ENCODE assay signal across 31 mouse cellular contexts in the genomic region with DNA sequence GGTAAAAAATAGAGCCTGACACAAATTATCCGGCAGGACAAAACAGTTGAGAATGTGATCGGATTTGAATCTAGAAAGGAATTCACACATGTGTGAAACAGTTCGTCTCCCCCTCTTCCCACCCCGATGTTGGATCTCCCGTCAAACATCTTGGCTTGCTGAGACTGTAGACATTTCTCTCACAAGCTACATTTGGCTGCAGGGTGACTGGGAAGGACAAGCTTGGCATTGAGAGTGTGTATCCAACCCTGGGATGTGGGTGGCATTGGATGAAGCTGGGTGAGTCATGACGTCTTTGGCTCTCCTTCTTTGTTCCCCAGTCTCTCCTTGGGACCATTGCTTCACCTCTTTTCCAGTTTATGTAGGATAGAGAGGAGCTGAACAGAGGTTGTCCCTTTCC. TPM values are rescaled to one million over a fixed set of nuclear protein-coding genes. Genes with fewer than 3 reads are reported as not detected.
DNase-seq lines count a peak whose midpoint lies in the region; ATAC-seq and TF ChIP-seq lines count a peak whose summit lies in the region.
"Had no signal": no experiment of that assay in that cellular context is flagged by ENCODE, and none has a peak within 500 bp of the region (broad histone marks: within the 10 kb centered on the region; RNA-seq: fewer than 3 reads in every experiment).

No protein-coding gene starts in this region.

- no peaks in the 10 kb centered on the region for H3K36me3 ChIP-seq in heart, adult 2 months (ENCODE audit: control insufficient read depth, insufficient read depth, low read length)
- no peaks in the 10 kb centered on the region for H3K36me3 ChIP-seq in heart, embryonic 10.5 days
- no peaks in the 10 kb centered on the region for H3K36me3 ChIP-seq in hindbrain, embryonic 14.5 days (replicated peaks; ENCODE audit: control insufficient read depth, insufficient read depth)
- H3K36me3 ChIP-seq: G1E; heart, embryonic 13.5 days; hindbrain, embryonic 10.5 days; limb, embryonic 12.5 days; lung, embryonic 15.5 days; midbrain, embryonic 13.5 days; neural tube, embryonic 13.5 days; stomach, embryonic 15.5 days had no signal

- intact Hi-C loops in heart, adult 2 months (cut with DNase I): no loop called here

- TF ChIP-seq EP300 in heart, adult 2 months (IDR thresholded peaks at IDR 0.05; ENCODE audit: insufficient read depth, low read depth, low read length): no peak

- H3K9ac ChIP-seq in heart, adult 2 months (ENCODE audit: low read depth, low read length): no peak overlapping the region
- no peak overlapping the region for H3K9ac ChIP-seq in hindbrain, embryonic 14.5 days
- H3K9ac ChIP-seq: forebrain, embryonic 13.5 days; heart, embryonic 13.5 days; limb, embryonic 12.5 days; lung, embryonic 15.5 days; midbrain, embryonic 13.5 days; neural tube, embryonic 13.5 days; stomach, embryonic 15.5 days had no signal

- no peaks in the 10 kb centered on the region; the same call in 1 of the 2 replicates for H3K27me3 ChIP-seq in cerebellum, adult 2 months (ENCODE audit: control insufficient read depth, insufficient read depth, low read length)
- no peaks in the 10 kb centered on the region for H3K27me3 ChIP-seq in heart, adult 2 months (ENCODE audit: control insufficient read depth, insufficient read depth, low read length)
- no peaks in the 10 kb centered on the region for H3K27me3 ChIP-seq in heart, embryonic 10.5 days (ENCODE audit: insufficient read depth, poor library complexity, severe bottlenecking)
- H3K27me3 ChIP-seq in hindbrain, embryonic 14.5 days (ENCODE audit: control insufficient read depth, insufficient read depth, low read length): peaks cover 15% of the 10 kb centered on the region
- H3K27me3 ChIP-seq: limb, embryonic 12.5 days; lung, embryonic 15.5 days; Patski; stomach, embryonic 15.5 days had no signal

- H3K4me1 ChIP-seq in cerebellum, adult 2 months (ENCODE audit: control insufficient read depth, insufficient read depth, low read length): no peaks in the 10 kb centered on the region
- H3K4me1 ChIP-seq in heart, adult 2 months (ENCODE audit: control insufficient read depth, insufficient read depth, low read length): peaks cover 6% of the 10 kb centered on the region
- H3K4me1 ChIP-seq in heart, embryonic 10.5 days: peaks cover 7% of the 10 kb centered on the region; the same call in 1 of the 2 replicates
- H3K4me1 ChIP-seq in hindbrain, embryonic 14.5 days (replicated peaks; ENCODE audit: control insufficient read depth, insufficient read depth, low read length): no peaks in the 10 kb centered on the region
- H3K4me1 ChIP-seq: forebrain, embryonic 13.5 days; neural tube, embryonic 13.5 days; stomach, embryonic 15.5 days had no signal

- TF ChIP-seq CTCF in cerebellum, adult 2 months (IDR thresholded peaks at IDR 0.05; ENCODE audit: borderline replicate concordance, insufficient read depth, low read depth, low read length): no peak
- no peak for TF ChIP-seq CTCF in heart, adult 2 months (IDR thresholded peaks at IDR 0.05)

- H3K4me3 ChIP-seq in cerebellum, adult 2 months (replicated peaks; ENCODE audit: insufficient read depth, low read depth, low read length): no peak overlapping the region
- H3K4me3 ChIP-seq in heart, adult 2 months: no peak overlapping the region
- H3K4me3 ChIP-seq in heart, embryonic 10.5 days: no peak overlapping the region
- H3K4me3 ChIP-seq in hindbrain, embryonic 14.5 days (replicated peaks; ENCODE audit: low read length): no peak overlapping the region
- H3K4me3 ChIP-seq: erythroblast, embryonic 14.5 days; forebrain, embryonic 13.5 days; heart, embryonic 13.5 days; hindbrain, embryonic 10.5 days; limb, embryonic 12.5 days; lung, embryonic 15.5 days; megakaryocyte, embryonic 14.5 days; midbrain, embryonic 13.5 days; neural tube, embryonic 13.5 days; stomach, embryonic 15.5 days had no signal

- WGBS in cerebellum, adult 2 months: 76% methylated on average over 6 of the region's 6 CpGs
- 55% methylated on average over 6 of the region's 6 CpGs for WGBS in heart, adult 2 months
- WGBS in heart, embryonic 10.5 days: 83% methylated on average over 6 of the region's 6 CpGs
- WGBS in hindbrain, embryonic 14.5 days: 90% methylated on average over 6 of the region's 6 CpGs

- no peak overlapping the region for H3K4me2 ChIP-seq in hindbrain, embryonic 14.5 days (replicated peaks)
- H3K4me2 ChIP-seq: forebrain, embryonic 13.5 days; heart, embryonic 13.5 days; limb, embryonic 12.5 days; lung, embryonic 15.5 days; midbrain, embryonic 13.5 days; neural tube, embryonic 13.5 days; stomach, embryonic 15.5 days had no signal

- ATAC-seq in hindbrain, embryonic 14.5 days (ENCODE audit: low FRiP score): no peak
- ATAC-seq: forebrain, embryonic 13.5 days; hindbrain, embryonic 16.5 days; intestine, embryonic 16.5 days; midbrain, embryonic 13.5 days; Patski had no signal

- H3K9me3 ChIP-seq in heart, embryonic 10.5 days: no peaks in the 10 kb centered on the region
- no peaks in the 10 kb centered on the region for H3K9me3 ChIP-seq in hindbrain, embryonic 14.5 days (ENCODE audit: control insufficient read depth, low read length)
- H3K9me3 ChIP-seq: forebrain, embryonic 13.5 days; heart, embryonic 13.5 days; hindbrain, embryonic 10.5 days; limb, embryonic 12.5 days; lung, embryonic 15.5 days; megakaryocyte, embryonic 14.5 days; midbrain, embryonic 13.5 days; neural tube, embryonic 13.5 days; stomach, embryonic 15.5 days had no signal

- H3K79me2 ChIP-seq in heart, adult 2 months (replicated peaks; ENCODE audit: control insufficient read depth, insufficient read depth, low read length): no peaks in the 10 kb centered on the region

- no peak for TF ChIP-seq POLR2A in cerebellum, adult 2 months (IDR thresholded peaks at IDR 0.05; ENCODE audit: borderline replicate concordance, insufficient read depth, low read length)
- no peak for TF ChIP-seq POLR2A in heart, adult 2 months (IDR thresholded peaks at IDR 0.05; ENCODE audit: insufficient read depth, low read depth, low read length)

- no peak for DNase-seq in cerebellum, adult 2 months
- DNase-seq in cerebellum, adult 9-10 months: no peak
- no peak for DNase-seq in heart, adult 2 months
- no peak for DNase-seq in heart, embryonic 10.5 days (ENCODE audit: low spot score)
- peak; percentile 31 for DNase-seq in brain, adult 2 months (ENCODE audit: low read depth, low spot score)
- DNase-seq in induced T-regulatory cell, adult 2 months (ENCODE audit: low read depth): peak; percentile 29
- no peak for DNase-seq in hindbrain, embryonic 14.5 days (ENCODE audit: low spot score)
- DNase-seq: adrenal gland, postnatal 10 days; cerebellum, adult 11-12 months; cerebellum, postnatal 14 days; gastrocnemius, postnatal 10 days; heart, adult 18-20 months; heart, postnatal 14 days; kidney, adult 9 months; kidney, postnatal 10 days; lung, postnatal 36 days; thymus, postnatal 14 days had no signal

- 0 out of 2 replicates have a peak overlapping the region, but pooled peaks have one; percentile 21 for H3K27ac ChIP-seq in cerebellum, adult 2 months (ENCODE audit: insufficient read depth, low read length)
- peak overlapping the region; percentile 3 for H3K27ac ChIP-seq in heart, adult 2 months
- no peak overlapping the region for H3K27ac ChIP-seq in heart, embryonic 10.5 days
- H3K27ac ChIP-seq in hindbrain, embryonic 14.5 days: no peak overlapping the region
- H3K27ac ChIP-seq: forebrain, embryonic 13.5 days; heart, embryonic 13.5 days; hindbrain, embryonic 10.5 days; limb, embryonic 12.5 days; lung, embryonic 15.5 days; midbrain, embryonic 13.5 days; neural tube, embryonic 13.5 days; stomach, embryonic 15.5 days had no signal

RNA-seq across cellular contexts. Expression of a gene that starts 16.4 kb away (rescaled TPM):
- polyA plus RNA-seq in cerebellum, adult 2 months (2012; rRNA removed): 5.8 and 6.8 TPM in 2 replicates
- 10 to 100 TPM; 40.7 to 48.7 TPM for total RNA-seq in heart, adult 2 months (2021)
- polyA plus RNA-seq in heart, adult 2 months (2012; rRNA removed): 22.6 and 39.6 TPM in 2 replicates
- polyA plus RNA-seq in heart, embryonic 10.5 days (2016; fragmentation: Nextera tagmentation; extraction: Ambion mirVana): 47.2 and 50.2 TPM in 2 replicates
- polyA plus RNA-seq in hindbrain, embryonic 14.5 days (2014; fragmentation: Nextera tagmentation; extraction: Ambion mirVana): 19.1 and 20.9 TPM in 2 replicates
- polyA plus RNA-seq: G1E had no signal

Comparison
In these comparisons a context has a peak if more than half of its experiments do, and no peak if none do; other contexts are left out.
1. H3K27ac ChIP-seq: peak in cerebellum, adult 2 months (single experiment) and heart, adult 2 months (single experiment); none in heart, embryonic 10.5 days (single experiment) and hindbrain, embryonic 14.5 days (single experiment).
2. DNase-seq: peak in brain, adult 2 months (single experiment) and induced T-regulatory cell, adult 2 months (single experiment); none in cerebellum, adult 2 months (0 of 2), cerebellum, adult 9-10 months (single experiment), heart, adult 2 months (0 of 2), heart, embryonic 10.5 days (single experiment) and hindbrain, embryonic 14.5 days (single experiment).